ENCODE assay signal across 8 mouse cellular contexts in genomic region chr7:98783954-98784353, GRCm38 (mm10). TPM values are rescaled to one million over a fixed set of nuclear protein-coding genes. Genes with fewer than 3 reads are reported as not detected.
A peak's percentile ranks its signal among the peaks of the same experiment; 100 is the strongest.
DNase-seq lines count a peak whose midpoint lies in the region; ATAC-seq and TF ChIP-seq lines count a peak whose summit lies in the region.

No protein-coding gene starts in this region.

- peaks cover 45% of the 10 kb centered on the region for H3K4me1 ChIP-seq in embryonic facial prominence, embryonic 10.5 days
- H3K4me1 ChIP-seq in heart, adult 2 months (ENCODE audit: control insufficient read depth, insufficient read depth, low read length) = peaks cover 7% of the 10 kb centered on the region
- H3K4me1 ChIP-seq in limb, embryonic 13.5 days = peaks cover 44% of the 10 kb centered on the region
- peaks cover 14% of the 10 kb centered on the region for H3K4me1 ChIP-seq in midbrain, embryonic 16.5 days (ENCODE audit: control insufficient read depth, insufficient read depth, low read length)

- H3K9me3 ChIP-seq in embryonic facial prominence, embryonic 10.5 days = no peaks in the 10 kb centered on the region
- no peaks in the 10 kb centered on the region for H3K9me3 ChIP-seq in limb, embryonic 13.5 days
- no peaks in the 10 kb centered on the region for H3K9me3 ChIP-seq in midbrain, embryonic 16.5 days (replicated peaks; ENCODE audit: control insufficient read depth, low read length, poor library complexity, severe bottlenecking)

- peak overlapping the region; percentile 47 for H3K4me2 ChIP-seq in limb, embryonic 13.5 days (replicated peaks)
- no peak overlapping the region for H3K4me2 ChIP-seq in midbrain, embryonic 16.5 days (ENCODE audit: low read length)

- TF ChIP-seq POLR2A in heart, adult 2 months (IDR thresholded peaks at IDR 0.05; ENCODE audit: insufficient read depth, low read depth, low read length) = peak; percentile 63

- peaks cover 23% of the 10 kb centered on the region for H3K27me3 ChIP-seq in embryonic facial prominence, embryonic 10.5 days (replicated peaks; ENCODE audit: low read depth, poor library complexity, severe bottlenecking)
- H3K27me3 ChIP-seq in heart, adult 2 months (ENCODE audit: control insufficient read depth, insufficient read depth, low read length) = no peaks in the 10 kb centered on the region
- peaks cover 14% of the 10 kb centered on the region for H3K27me3 ChIP-seq in limb, embryonic 13.5 days
- H3K27me3 ChIP-seq in midbrain, embryonic 16.5 days (ENCODE audit: control insufficient read depth, insufficient read depth, low read depth, low read length) = no peaks in the 10 kb centered on the region

- intact Hi-C loops in heart, adult 2 months (cut with DNase I) = no loop called here

- 36% methylated on average over 7 of the region's 7 CpGs for WGBS in embryonic facial prominence, embryonic 10.5 days
- WGBS in heart, adult 2 months = 26% methylated on average over 7 of the region's 7 CpGs
- WGBS in limb, embryonic 13.5 days = 10% methylated on average over 7 of the region's 7 CpGs
- WGBS in midbrain, embryonic 16.5 days = 9% methylated on average over 7 of the region's 7 CpGs

- H3K36me3 ChIP-seq in embryonic facial prominence, embryonic 10.5 days (replicated peaks) = no peaks in the 10 kb centered on the region
- H3K36me3 ChIP-seq in heart, adult 2 months (ENCODE audit: control insufficient read depth, insufficient read depth, low read length) = no peaks in the 10 kb centered on the region
- H3K36me3 ChIP-seq in limb, embryonic 13.5 days = no peaks in the 10 kb centered on the region
- no peaks in the 10 kb centered on the region for H3K36me3 ChIP-seq in midbrain, embryonic 16.5 days (ENCODE audit: control insufficient read depth, insufficient read depth, low read length)

- 0 out of 2 replicates have a peak, but pooled peaks have one; percentile 62 for TF ChIP-seq EP300 in heart, adult 2 months (IDR thresholded peaks at IDR 0.05; ENCODE audit: insufficient read depth, low read depth, low read length)

- peak overlapping the region; percentile 16; the same call in 1 of the 2 replicates for H3K4me3 ChIP-seq in embryonic facial prominence, embryonic 10.5 days
- H3K4me3 ChIP-seq in heart, adult 2 months = peak overlapping the region; percentile 6; the same call in 1 of the 2 replicates
- no peak overlapping the region; the same call in 1 of the 2 replicates for H3K4me3 ChIP-seq in limb, embryonic 13.5 days
- H3K4me3 ChIP-seq in midbrain, embryonic 16.5 days (ENCODE audit: low read depth, low read length) = no peak overlapping the region

- H3K79me2 ChIP-seq in heart, adult 2 months (replicated peaks; ENCODE audit: control insufficient read depth, insufficient read depth, low read length) = no peaks in the 10 kb centered on the region

- peak overlapping the region; percentile 39; the same call in 1 of the 2 replicates for H3K9ac ChIP-seq in heart, adult 2 months (ENCODE audit: low read depth, low read length)
- no peak overlapping the region; the same call in 1 of the 2 replicates for H3K9ac ChIP-seq in limb, embryonic 13.5 days
- peak overlapping the region; percentile 38; the same call in 1 of the 2 replicates for H3K9ac ChIP-seq in midbrain, embryonic 16.5 days (ENCODE audit: low read depth, low read length)

- TF ChIP-seq CTCF in heart, adult 2 months (IDR thresholded peaks at IDR 0.05) = no peak

- peak; percentile 88 for DNase-seq in adrenal gland, postnatal 14 days
- DNase-seq in embryonic facial prominence, embryonic 10.5 days (ENCODE audit: low spot score) = no peak
- peak; percentile 88 to 92 for DNase-seq in heart, adult 2 months
- peak; percentile 65 for DNase-seq in kidney, adult 18-20 months
- DNase-seq in urinary bladder, postnatal 14 days (ENCODE audit: low spot score) = peak; percentile 72

- peak overlapping the region; percentile 57 for H3K27ac ChIP-seq in embryonic facial prominence, embryonic 10.5 days (replicated peaks)
- H3K27ac ChIP-seq in heart, adult 2 months = peak overlapping the region; percentile 63
- H3K27ac ChIP-seq in limb, embryonic 13.5 days = peak overlapping the region; percentile 93
- H3K27ac ChIP-seq in midbrain, embryonic 16.5 days (ENCODE audit: low read length) = peak overlapping the region; percentile 51

- ATAC-seq in limb, embryonic 13.5 days (ENCODE audit: low FRiP score, low read depth) = peak; percentile 57
- peak; percentile 72 for ATAC-seq in midbrain, embryonic 16.5 days
- ATAC-seq in megakaryocyte progenitor cell, adult 5-6 weeks (replicated peaks; ENCODE audit: poor library complexity) = no peak

RNA-seq across cellular contexts. Expression of gene Wnt11, which starts 51.0 kb away (rescaled TPM):
- 1.8 and 7.4 TPM in 2 replicates for total RNA-seq in adrenal gland, postnatal 14 days (2021)
- 2.0 TPM in 2 replicates for polyA plus RNA-seq in embryonic facial prominence, embryonic 10.5 days (2016; fragmentation: Nextera tagmentation; extraction: Ambion mirVana)
- 1 to 10 TPM; 4.8 to 7.3 TPM for total RNA-seq in heart, adult 2 months (2021)
- 6.2 and 9.0 TPM in 2 replicates for polyA plus RNA-seq in heart, adult 2 months (2012; rRNA removed)
- polyA plus RNA-seq in limb, embryonic 13.5 days (2015; fragmentation: Nextera tagmentation; extraction: Ambion mirVana) = 37.2 and 38.3 TPM in 2 replicates
- polyA plus RNA-seq in midbrain, embryonic 16.5 days (2015; fragmentation: Nextera tagmentation; extraction: Ambion mirVana) = 1.0 and 1.2 TPM in 2 replicates
- not detected in 2 replicates for total RNA-seq in megakaryocyte progenitor cell, adult 5-6 weeks (2015)
- not detected in 2 replicates for total RNA-seq in megakaryocyte progenitor cell, adult 5-6 weeks (2017)

Comparison
In these comparisons a context has a peak if more than half of its experiments do, and no peak if none do; other contexts are left out.
1. H3K4me3 ChIP-seq: peak in embryonic facial prominence, embryonic 10.5 days (single experiment) and heart, adult 2 months (single experiment); none in limb, embryonic 13.5 days (single experiment) and midbrain, embryonic 16.5 days (single experiment).
2. Peak in every context shown above with its lines, with median percentiles within 50 percentile points of each other: H3K27ac ChIP-seq.